Mouse (Mus musculus) thymus, adult 2 months (tissue): ENCODE results near the gene Ccdc186. TPM values are rescaled to one million over a fixed set of nuclear protein-coding genes. Genes with fewer than 3 reads are reported as not detected.

Source experiments
- DNase-seq: peaks from one replicate; pipeline ENCODE4 v3.0.0; 2021
- H3K27ac ChIP-seq: fragments of 200-500 bp; 2 replicates; pipeline ENCODE4 v1.5.1; 2012; ENCODE audit warnings: low read length, control low read depth; ENCODE audit not compliant: control insufficient read depth, insufficient read depth
- H3K27me3 ChIP-seq: fragments of 200-500 bp; 2 replicates; pipeline ENCODE4 v1.6.1; 2012; ENCODE audit warnings: mild to moderate bottlenecking, low read length, moderate library complexity, mixed read lengths; ENCODE audit not compliant: control insufficient read depth, insufficient read depth
- H3K36me3 ChIP-seq: fragments of 200-500 bp; 2 replicates; pipeline ENCODE4 v1.6.1; 2012; ENCODE audit warnings: mild to moderate bottlenecking, low read length, moderate library complexity; ENCODE audit not compliant: control insufficient read depth, insufficient read depth
- H3K4me1 ChIP-seq: fragments of 200-500 bp; replicated peaks from 2 replicates; pipeline ENCODE4 v1.6.1; 2012; ENCODE audit warnings: low read length; ENCODE audit not compliant: control insufficient read depth, insufficient read depth
- H3K4me3 ChIP-seq: fragments of 200-500 bp; 2 replicates; pipeline ENCODE4 v1.5.1; 2012; ENCODE audit warnings: mild to moderate bottlenecking, low read length, control low read depth, moderate library complexity; ENCODE audit not compliant: control insufficient read depth, insufficient read depth
- CTCF ChIP-seq: fragments of 200-500 bp; IDR thresholded peaks from 2 replicates; pipeline ENCODE4 v1.5.1; 2012; ENCODE audit warnings: mild to moderate bottlenecking, control low read depth, low read length, moderate library complexity, borderline replicate concordance; ENCODE audit not compliant: control insufficient read depth, poor library complexity, insufficient read depth; ENCODE audit errors: extremely low read depth
- POLR2A ChIP-seq: fragments of 200-500 bp; IDR thresholded peaks from 2 replicates; pipeline ENCODE4 v1.6.1; 2012; ENCODE audit warnings: mild to moderate bottlenecking, low read length, control low read depth, moderate library complexity; ENCODE audit not compliant: control insufficient read depth, poor library complexity, insufficient read depth; ENCODE audit errors: extremely low read depth
- WGBS: fragments of 180-500 bp; shearing (Covaris S2); methylation state at CpG from one replicate; pipeline ENCODE4 v1.1.7; 2018; 5-methylcytosine and 5-hydroxymethylcytosine counted together
- polyA plus RNA-seq: library from polyadenylated mRNA; depleted of rRNA; stranded (reverse); fragments of >200 nt; gene quantifications from 2 replicates; pipeline ENCODE4 v1.2.3, GENCODE M21; 2012

The Ccdc186 gene
- polyA plus RNA-seq, 1 experiment = 5.9 TPM

DNA sequence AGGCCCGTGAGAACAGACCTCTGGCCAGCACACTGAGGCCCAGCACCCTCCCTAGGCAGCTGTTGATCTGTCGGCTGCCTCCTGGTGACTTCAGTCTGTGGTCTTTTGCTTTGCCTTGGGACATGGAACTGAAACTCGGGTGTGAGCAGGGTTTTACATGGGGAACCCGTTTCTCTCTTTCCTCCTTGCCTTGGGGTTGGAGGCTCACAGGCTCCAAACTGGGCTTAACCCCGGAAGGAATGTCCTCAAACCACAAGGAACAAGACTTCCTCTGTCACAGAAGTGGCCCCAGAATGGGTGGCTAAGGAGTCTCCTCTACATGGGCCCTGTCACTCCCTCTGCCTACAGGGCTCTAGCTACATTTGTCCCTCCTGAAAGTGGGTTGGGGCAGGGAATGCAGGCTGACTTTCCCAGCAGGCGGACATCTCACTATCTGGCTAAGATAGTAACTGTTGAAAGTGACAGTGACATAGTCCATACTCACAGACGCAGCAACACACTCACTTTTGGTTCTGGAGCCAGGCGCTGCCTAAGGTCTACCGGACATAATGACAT is 47.5 kb downstream of the Ccdc186 start:
- no peaks in the 10 kb centered on the region for H3K36me3 ChIP-seq
- DNase-seq = no peak
- 47% methylated on average over 9 of the region's 9 CpGs for WGBS
- peaks cover 7% of the 10 kb centered on the region; the same call in 1 of the 2 replicates for H3K27me3 ChIP-seq
- no peak overlapping the region for H3K27ac ChIP-seq
- no peak for TF ChIP-seq CTCF
- no peak for TF ChIP-seq POLR2A
- H3K4me3 ChIP-seq = no peak overlapping the region
- peaks cover 23% of the 10 kb centered on the region for H3K4me1 ChIP-seq

DNA sequence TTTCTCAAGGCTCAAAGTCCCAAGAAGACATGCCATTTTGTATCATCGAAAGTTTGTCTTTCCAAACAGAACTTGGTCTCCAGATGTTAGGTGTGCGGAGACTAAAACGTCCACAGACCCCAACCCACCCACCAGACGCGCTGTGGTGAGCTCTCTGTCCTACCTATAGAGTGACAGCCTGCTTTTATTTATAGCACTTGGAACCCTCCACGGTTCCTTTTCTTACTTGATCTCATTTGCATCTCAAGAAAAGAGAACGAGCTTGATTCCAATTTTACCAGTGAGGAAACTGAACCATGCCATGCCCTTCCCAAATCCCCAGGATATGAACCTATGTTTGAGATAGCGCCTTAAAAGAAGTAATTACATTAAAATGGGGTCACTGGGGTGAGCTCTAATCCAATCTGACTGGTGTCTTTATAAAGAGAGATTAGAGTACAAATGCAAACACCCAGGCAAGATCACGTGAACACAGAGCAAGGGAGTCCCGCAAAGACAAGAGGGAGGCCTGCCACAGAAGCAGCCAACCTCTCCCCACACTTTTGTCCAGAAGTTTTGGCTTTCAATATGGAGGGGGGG is 48.5 kb downstream of the Ccdc186 start:
- no peak for DNase-seq
- Histone ChIP-seq H3K27me3 (peaks cover 7% of the 10 kb centered on the region; the same call in 1 of the 2 replicates), H3K4me1 (peaks cover 23% of the 10 kb centered on the region), H3K27ac (no peak overlapping the region), H3K36me3 (no peaks in the 10 kb centered on the region), H3K4me3 (no peak overlapping the region)
- 32% methylated on average over 10 of the region's 10 CpGs for WGBS
- no peak for TF ChIP-seq CTCF
- no peak for TF ChIP-seq POLR2A

DNA sequence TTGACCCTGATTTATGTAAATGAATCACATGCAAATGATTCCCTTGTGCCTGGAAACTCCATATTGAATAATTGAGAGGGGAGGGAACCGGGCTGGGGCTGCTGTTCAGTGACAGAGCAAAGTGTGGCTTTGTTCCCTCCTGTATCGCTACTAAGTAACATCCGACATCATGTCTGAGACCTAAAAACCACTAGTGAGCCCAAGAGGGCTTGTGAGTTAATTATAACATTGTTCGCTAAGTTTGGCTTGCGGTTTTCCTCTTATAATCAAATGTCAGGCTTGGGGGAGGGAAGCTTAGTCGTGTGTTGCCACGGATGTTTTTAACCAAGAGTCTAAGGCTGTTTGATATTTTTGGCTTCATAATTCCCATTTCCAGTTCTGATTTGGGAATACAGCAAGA is 49.8 kb downstream of the Ccdc186 start:
- Histone ChIP-seq H3K27ac (no peak overlapping the region), H3K4me1 (peaks cover 23% of the 10 kb centered on the region), H3K36me3 (no peaks in the 10 kb centered on the region), H3K4me3 (no peak overlapping the region), H3K27me3 (peaks cover 7% of the 10 kb centered on the region; the same call in 1 of the 2 replicates)
- WGBS = 4% methylated on average over 7 of the region's 7 CpGs
- TF ChIP-seq POLR2A = no peak
- no peak for TF ChIP-seq CTCF
- DNase-seq = peak; percentile 8

DNA sequence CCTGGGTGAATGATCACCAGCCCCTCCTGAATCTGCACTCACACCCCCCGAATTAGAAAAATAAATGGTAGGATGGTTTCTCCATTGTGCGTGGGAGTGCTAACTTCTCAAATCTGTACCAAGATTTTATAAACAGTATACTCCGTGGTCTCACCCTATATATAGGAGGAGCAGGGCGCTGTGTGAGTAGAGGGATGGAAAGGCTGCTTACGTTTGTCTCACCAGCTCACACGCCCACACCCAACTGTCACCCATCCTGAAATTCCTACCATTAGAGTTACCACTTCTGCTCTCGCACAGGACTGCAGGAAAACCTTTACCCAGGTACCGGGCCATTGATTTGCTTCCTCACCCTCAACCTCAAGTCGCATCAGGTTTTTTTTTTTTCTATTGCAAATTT is 53.0 kb downstream of the Ccdc186 start:
- H3K27me3 ChIP-seq = no peaks in the 10 kb centered on the region
- WGBS = 92% methylated on average over 9 of the region's 9 CpGs
- no peaks in the 10 kb centered on the region for H3K36me3 ChIP-seq
- H3K4me1 ChIP-seq = peaks cover 20% of the 10 kb centered on the region
- no peak overlapping the region for H3K4me3 ChIP-seq
- TF ChIP-seq POLR2A (no peak), CTCF (no peak)
- no peak for DNase-seq
- no peak overlapping the region for H3K27ac ChIP-seq

DNA sequence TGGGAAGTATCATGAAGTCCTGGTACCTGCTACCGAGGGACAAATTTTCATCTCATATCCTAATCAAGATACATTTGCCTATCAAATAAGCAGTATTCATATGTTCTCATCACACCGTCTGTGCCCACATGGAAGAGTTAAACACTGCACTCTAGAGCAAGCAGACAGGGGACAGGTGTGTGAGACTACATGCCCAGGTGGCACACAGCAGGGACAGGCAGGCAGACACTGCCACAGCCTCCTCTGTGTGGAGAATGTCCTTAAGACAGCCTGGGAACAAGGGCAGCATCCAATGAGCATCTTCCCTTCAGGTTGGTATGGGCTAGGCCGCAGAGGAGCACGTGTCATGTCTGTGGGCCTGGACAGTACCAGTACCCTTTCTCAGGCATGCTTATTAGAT is 59.3 kb downstream of the Ccdc186 start:
- 96% methylated on average over 4 of the region's 4 CpGs for WGBS
- Histone ChIP-seq H3K27ac (no peak overlapping the region), H3K4me1 (no peaks in the 10 kb centered on the region), H3K36me3 (no peaks in the 10 kb centered on the region), H3K27me3 (no peaks in the 10 kb centered on the region), H3K4me3 (no peak overlapping the region)
- no peak for DNase-seq
- TF ChIP-seq CTCF = no peak
- TF ChIP-seq POLR2A = no peak

DNA sequence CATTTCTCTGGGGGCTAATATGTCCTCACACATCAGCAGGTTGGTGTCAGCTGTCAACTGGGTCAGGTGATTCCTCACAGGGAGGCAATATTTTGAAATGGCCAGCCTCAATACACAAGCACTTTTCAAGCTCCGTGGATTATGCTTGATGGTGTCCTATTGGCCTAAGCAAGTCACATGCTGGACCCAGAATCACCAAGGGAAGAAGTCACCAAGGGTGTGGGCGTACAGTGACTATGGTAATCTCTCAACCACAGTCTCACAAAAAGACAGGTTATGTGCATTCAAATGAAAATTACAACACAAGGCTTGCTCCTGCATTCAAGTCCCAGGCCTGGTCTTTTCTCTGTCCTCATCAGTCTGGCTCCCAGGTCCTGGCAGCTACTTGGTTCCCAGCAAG is 60.3 kb downstream of the Ccdc186 start:
- no peak overlapping the region for H3K4me3 ChIP-seq
- DNase-seq = no peak
- H3K27ac ChIP-seq = no peak overlapping the region
- 82% methylated on average over 2 of the region's 2 CpGs for WGBS
- no peaks in the 10 kb centered on the region for H3K4me1 ChIP-seq
- H3K36me3 ChIP-seq = no peaks in the 10 kb centered on the region
- TF ChIP-seq CTCF (no peak), POLR2A (no peak)
- H3K27me3 ChIP-seq = no peaks in the 10 kb centered on the region

DNA sequence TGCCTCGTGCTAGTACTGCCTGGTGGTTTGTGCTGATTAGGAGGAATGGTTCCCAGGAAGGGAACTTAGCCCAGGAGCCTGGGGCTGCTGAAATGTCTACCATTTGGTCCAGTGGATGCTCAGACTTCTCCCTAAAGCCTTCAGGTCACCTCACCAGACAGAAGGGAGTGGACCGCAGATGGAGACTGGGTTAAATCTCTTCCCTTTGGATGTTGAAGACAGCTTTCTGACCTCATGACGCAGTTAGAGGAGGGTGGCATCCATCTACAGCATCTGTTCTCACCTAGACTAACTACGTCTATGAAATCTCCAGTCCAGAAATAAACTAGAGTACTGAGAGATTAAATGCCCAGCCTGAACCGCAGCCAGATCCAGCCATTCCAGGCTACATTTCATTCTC is 60.9 kb downstream of the Ccdc186 start:
- Histone ChIP-seq H3K4me1 (no peaks in the 10 kb centered on the region), H3K27me3 (no peaks in the 10 kb centered on the region), H3K27ac (no peak overlapping the region), H3K36me3 (no peaks in the 10 kb centered on the region), H3K4me3 (no peak overlapping the region)
- no peak for DNase-seq
- TF ChIP-seq POLR2A = no peak
- TF ChIP-seq CTCF = no peak
- 94% methylated on average over 5 of the region's 5 CpGs for WGBS
